Mouse (Mus musculus) frontal cortex, postnatal 36 days (tissue): ENCODE measurements at regions not wholly inside any gene's neighbourhood (a gene's known extent, or its start where the extent isn't known, plus 50 kb on each side); places are given as distances from the start of the nearest gene placed in this dataset.

Experiments used
- DNase-seq, 2 experiments: peaks; one replicate each; pipeline ENCODE4 v3.0.0; 2022; ENCODE audit warnings: low spot score in 2 of 2

GRCm38 (mm10) chr3:120123155-120123554, 338.9 kb upstream of the Ptbp2 start:
- DNase-seq = no peak

DNA sequence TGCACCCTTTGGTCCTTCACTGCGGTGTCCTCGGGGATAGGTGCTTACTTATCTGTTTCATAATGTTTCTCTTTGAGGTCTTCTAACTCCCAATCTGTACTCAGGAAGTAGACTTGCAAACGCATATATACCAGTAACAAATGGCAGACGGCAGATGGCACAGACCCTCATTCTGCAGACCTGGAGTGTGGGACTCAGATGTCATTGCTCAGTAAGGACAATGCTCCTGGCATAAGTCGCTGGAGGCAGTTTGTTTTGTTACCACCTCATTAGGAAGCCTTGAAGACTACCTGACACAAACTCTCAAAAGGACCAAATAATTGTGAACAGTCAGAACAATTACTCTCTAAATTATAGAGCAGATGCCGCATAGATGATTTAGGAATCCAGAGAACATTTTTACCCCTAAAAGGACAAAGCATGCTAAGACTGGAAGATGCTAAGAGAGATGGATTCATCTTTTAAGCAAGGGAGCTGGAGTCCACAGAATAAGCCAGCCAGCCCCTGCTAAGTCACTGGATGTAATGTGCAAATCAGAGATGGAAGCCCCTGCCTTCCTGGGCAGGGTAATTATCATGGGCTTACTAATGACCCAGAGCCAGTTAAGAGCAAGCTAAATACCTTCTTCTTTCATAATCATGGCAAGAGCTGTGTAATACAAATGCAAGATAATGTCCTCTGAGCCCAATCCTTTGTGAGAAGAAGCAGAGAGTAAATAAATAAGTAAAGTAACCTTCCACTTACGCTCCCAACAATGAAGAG, 299.1 kb upstream of the Ptbp2 start:
- no peak for DNase-seq

DNA sequence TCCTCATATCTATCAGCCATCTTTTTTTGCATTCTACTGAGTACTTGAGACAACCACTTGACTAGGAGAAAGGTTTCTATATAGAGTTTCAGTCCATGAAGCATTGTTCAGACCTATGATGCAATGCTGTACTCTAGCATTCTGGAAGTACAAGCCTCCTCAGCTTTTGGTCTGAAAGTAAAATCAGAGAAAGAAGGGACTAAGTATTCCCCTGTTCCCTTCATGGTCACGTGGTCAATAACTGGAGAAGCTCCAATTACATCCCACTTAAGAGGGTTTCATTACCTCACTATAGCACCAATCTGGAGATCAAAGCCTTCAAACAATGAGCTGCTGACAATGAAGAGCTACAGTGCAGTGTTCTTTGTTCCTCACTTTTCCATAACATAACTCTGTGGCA, 289.3 kb upstream of the Ptbp2 start:
- DNase-seq = no peak

- no peak for DNase-seq
These were observed 281.4 kb upstream of the Ptbp2 start for GRCm38 (mm10) chr3:120065714-120066113.

- DNase-seq = no peak
These were observed 280.7 kb upstream of the Ptbp2 start for GRCm38 (mm10) chr3:120064854-120065480.

- DNase-seq = no peak
These were observed 278.0 kb upstream of the Ptbp2 start for GRCm38 (mm10) chr3:120062264-120062663.

GRCm38 (mm10) chr3:120059959-120060358, 275.7 kb upstream of the Ptbp2 start:
- no peak for DNase-seq

DNA sequence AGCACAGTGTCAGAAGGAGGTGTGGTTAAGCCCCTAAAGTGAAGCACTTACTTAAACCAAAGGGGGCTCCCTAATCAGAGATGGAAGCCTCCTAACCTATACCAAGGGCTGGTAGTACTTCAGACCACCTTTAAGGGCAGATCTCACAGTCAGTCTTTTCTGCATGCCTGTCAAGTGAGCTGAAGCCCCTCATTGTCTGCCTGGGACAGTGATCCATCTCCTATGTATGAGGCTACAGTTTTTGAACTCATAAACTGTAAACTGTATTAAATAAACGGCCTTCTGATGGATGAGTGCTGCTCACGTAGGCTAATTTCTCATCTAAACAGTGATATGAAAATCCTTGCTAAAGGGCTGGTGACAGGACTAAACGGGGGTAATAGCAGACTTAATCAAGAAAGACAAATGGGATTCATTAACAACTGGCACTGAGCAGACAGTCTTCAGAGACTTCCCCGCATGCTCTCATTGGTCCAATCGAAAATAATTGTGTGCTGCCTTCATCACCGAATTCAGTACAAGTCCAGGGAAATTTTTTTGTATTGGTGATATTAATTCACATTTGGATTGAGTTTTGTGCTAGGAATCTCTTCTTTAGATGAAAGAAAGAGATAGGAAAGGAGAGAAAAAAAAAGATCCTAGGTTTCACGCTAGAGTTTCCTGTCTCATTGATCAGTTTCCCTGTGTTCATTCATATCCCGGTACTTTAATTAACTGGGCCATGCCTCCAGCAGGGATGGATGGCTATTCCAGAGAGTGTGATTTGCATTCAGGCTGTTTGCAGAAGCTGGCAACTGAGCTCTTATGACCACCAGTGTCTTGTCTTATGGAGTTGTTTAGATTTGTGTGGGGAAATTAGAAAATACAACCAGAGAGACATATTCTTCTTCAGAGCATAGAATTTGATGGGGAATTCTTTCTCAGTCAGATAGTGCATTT, 271.2 kb upstream of the Ptbp2 start:
- DNase-seq = no peak

DNA sequence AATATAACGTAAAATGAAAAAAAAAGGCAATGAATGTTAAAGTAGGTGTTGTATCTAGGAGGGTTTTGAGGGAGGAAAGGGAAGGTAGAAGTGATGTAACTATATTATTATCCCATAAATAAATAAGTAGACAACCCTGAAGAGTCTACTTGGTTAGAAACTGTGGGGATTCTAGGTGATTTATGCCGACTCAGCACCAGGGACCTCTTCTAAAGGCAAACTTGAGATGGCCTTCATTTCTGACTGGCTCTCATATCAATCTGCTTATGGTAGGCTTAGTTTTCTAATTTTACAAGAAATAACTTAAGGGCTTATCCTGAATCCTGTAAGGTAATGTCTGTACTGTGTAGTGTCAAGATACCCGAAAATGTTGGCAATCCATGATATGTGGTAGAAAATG, 263.0 kb upstream of the Ptbp2 start:
- no peak for DNase-seq

DNA sequence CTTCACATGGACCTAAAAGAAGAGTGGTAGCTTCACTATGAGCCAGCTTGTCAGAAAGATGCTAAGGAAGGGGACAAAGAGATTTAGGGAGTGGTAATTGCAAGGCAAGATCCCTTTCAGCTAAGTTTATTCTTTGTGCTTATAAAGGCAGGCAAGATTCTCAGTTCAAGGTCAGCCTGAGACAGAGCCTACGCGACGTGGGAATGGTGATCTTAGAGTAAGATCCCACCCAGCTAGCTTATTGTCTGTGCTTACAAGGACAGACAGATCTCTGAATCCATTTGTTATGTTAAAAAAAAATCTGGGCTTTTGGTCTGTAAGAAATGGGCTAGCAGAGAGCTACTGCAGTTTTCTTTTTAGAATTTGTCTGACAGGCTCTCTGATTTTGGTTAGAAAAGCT, 253.3 kb upstream of the Ptbp2 start:
- no peak for DNase-seq

DNA sequence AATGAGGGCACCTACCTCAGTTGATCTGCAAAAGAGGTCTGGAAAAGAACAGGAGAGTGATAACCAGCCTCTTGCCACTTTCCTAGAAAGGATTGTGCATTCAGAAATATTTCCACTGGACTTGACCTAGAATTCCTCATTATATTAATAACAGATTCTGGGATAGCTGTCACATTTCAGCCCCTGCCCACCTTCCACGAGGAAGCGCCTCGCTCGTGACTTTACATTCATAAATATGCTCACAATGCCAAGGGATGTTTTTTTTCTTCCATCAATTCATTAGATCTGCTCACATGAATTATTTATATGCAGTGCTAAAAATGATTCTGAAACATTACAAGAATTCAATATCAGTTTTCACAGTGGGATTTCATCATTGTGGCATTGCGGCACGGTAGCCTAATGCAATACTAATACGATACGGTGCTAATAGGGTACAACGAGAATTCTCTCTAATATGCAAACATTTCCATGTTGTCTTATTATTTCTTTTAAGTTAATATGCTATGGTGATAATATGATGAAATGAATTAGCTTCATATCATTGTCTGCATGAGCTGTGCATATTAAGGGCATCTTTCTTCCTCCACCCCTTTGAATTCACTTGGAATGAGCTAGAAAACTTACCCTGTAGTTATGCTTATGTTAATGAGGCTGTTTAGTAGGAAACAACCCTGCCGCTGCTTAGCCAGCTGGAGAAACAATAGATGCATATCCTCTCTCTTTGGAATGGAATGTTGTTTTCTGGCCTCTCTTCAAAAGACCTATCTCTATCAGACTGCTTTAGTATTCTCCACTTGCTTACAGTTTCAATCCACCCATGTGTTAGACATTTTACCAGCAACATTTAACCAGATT, 235.8 kb upstream of the Ptbp2 start:
- DNase-seq = no peak

DNA sequence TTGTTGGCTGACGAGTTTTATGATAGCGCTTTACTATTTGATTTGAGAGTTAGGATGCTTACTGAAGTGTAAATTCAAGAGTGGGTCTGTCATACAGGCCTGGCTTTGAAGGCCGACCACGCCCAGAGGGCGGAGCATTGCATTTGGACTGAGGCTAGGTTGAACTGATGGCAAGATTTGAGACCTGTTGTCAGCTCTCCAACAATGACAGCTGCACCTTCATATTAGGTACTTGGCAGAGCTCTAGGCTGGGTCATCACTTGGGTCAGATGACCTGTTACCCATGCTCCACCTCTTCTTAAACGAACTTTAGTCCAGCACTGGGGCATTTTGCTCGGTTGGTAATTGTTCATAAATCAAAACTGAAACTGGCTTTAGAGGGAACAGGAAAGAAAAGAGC, 231.1 kb upstream of the Ptbp2 start:
- no peak for DNase-seq

GRCm38 (mm10) chr3:120011861-120012260, 227.6 kb upstream of the Ptbp2 start:
- no peak for DNase-seq

GRCm38 (mm10) chr3:120008110-120008509, 223.8 kb upstream of the Ptbp2 start:
- no peak for DNase-seq

- no peak for DNase-seq
These were observed 220.3 kb upstream of the Ptbp2 start for GRCm38 (mm10) chr3:120004588-120004987.

GRCm38 (mm10) chr3:120000281-120000680, 216.0 kb upstream of the Ptbp2 start:
- DNase-seq = no peak

DNA sequence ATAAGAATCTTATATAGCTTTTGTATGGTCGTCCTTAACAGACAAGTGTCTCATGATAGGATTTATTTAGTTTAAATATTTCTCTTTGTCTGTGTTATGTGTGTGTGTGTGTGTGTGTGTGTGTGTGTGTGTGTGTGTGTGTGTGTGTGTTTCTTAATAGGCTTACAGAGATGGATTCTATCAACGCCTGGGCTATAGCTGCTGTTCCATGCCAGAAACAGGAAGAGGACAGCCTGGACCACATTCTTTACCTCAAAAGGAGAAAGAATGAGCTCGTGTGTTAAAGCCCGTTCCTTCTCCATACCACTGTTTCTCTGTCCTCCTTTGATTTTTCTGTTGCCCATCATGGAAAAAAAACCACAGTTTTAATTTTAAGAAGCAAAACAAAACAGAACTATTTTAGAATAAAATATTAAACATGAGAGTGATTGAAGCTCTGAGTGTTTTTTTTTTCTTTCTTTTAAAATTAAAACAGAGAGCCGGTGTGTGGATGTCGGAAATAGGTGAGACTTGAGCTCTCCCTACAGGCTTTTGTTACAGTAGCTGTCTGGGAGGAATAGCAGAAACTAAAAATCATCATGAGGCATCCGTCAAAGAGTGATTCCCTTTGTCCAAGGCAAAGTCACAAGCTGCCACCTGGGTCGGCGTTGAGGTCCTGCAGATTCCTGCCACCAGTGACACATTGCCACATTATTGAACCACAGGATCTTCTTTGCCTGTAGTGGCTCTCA, 212.2 kb upstream of the Ptbp2 start:
- DNase-seq = no peak

GRCm38 (mm10) chr3:119995781-119996180, 211.5 kb upstream of the Ptbp2 start:
- peak; percentile 25 to 52 for DNase-seq

GRCm38 (mm10) chr3:119987245-119987852, 203.1 kb upstream of the Ptbp2 start:
- DNase-seq = no peak

DNA sequence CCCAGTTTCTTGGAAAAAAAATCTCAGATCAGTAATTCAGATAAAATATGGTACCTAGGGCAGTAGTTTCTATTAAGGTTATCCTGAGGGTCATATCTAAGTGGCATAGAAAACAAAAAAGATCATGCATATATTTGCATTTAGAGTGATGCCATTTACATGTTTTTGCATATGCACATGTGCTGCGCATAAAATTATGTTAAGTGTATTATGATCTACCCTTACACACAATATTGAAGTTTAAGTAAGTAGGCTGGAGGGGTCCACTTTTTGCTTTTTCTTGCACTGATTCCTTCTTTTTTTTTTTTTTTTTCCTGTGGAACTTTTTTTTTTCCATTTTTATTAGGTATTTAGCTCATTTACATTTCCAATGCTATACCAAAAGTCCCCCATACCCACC, 193.1 kb upstream of the Ptbp2 start:
- DNase-seq = no peak
